Mouse (Mus musculus) retina, postnatal 7 days (tissue): ENCODE measurements at regions not wholly inside any gene's neighbourhood (a gene's known extent, or its start where the extent isn't known, plus 50 kb on each side); places are given as distances from the start of the nearest gene placed in this dataset.

ENCODE experiments used
- DNase-seq: peaks from one replicate; pipeline ENCODE4 v3.0.0-alpha.2; 2012; ENCODE audit warnings: low read depth, low spot score

DNA sequence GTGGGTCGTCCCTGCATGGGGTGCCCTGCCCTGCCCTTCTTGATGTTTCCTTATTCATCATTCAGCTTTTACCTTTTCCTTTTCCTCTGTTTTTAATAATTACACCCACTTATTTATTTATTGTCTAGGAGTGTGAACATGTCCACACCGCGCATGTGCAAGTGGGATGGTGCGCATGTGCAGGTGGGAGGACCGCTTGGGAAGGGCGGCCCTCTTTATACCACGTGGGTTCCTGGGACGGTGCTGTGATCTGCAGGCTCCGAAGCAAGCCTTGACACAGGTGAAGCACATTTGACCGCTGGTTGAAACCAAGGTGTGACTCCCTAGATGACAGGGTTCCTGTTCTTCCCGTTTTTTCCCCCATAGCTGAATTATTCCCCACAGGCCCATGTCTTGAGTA, 60.0 kb downstream of the Syf2 start:
- no peak for DNase-seq

- DNase-seq: no peak
Measured at GRCm38 (mm10) chr4:134993526-134994122, 62.9 kb downstream of the Syf2 start.

DNA sequence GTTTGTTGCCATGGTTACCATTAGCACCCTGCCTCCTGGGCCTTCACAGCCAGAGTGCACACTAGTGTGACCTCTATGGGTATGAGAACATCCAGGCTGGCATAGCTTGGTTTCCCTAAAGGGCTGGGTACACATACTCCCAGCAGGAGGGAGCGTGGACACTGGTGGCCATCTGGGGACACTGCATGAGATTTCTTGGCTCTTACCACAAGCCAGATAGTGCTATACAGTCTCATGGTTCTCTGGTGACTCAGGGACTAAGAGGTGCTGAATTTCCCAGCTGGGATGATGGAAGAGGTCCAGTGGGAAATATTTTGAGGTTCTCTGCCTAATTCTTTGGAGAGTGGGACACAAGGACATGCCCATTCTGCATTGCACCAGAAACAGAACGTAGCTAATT, 63.5 kb downstream of the Syf2 start:
- DNase-seq: no peak

GRCm38 (mm10) chr4:134994648-134995047, 64.0 kb downstream of the Syf2 start:
- no peak for DNase-seq

GRCm38 (mm10) chr4:134995052-134995451, 64.4 kb downstream of the Syf2 start:
- no peak for DNase-seq

DNA sequence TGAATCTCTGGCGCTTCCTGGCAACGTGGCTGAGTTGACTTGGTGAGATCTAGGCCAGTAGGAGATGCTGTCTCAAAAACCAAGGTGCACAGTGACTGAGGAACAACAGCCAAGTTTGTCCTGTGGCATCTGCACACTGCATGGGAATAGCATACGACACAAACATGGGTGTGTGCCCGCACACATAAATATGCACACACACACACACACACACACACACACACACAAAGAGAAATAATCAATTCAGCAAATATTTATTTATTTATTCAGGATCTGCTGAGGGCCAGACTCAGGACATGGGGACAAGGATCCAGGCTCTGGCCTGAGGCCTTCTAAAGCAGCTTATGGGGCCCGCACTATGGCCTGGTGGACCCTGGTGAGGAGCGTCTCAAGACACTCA, 65.4 kb downstream of the Syf2 start:
- DNase-seq: no peak

DNA sequence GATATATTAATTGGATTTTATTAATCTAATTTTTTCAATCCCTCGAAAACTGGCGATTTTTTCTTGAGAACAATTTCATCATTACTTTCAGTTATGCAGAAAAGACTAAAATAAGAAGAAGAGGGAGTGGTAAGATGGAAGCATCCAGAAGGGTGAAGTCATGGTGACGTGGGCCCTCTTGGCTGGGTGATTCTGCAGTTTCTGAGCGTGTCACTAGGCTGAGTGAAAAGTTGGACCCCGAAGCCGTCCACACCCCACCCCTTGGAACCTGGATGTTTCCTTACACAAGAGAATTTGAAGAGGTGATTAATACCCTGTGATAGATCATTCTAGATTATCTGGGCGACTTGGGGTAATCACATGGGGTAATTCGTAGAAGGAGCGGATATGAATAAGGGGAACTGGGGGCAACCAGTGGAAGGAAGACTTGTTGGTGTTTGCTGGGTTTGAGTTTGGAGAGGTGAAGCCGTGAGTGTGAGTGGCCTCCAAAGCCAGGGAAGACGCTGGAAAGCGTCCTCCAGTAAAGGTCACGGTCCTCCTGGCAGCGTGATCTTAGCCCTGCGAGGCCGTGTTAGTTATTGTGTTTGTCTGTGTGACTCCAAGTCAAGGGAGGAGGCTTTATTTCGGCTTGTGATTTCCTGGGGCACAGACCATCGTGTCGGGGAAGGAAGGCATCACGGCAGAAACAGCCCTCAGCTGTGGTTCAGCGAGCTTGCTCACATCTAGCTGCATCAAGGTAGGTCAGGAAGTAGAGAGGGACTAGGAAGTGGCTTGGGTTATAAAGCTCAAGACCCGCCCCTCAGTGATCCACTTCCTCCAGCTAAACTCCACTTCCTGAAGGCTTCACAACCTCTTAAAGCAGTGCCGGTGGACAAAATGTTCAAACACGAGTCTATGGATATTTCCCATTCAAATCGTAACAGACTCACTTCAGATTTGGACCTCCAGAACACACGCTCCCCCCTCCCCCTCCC, 67.0 kb downstream of the Syf2 start:
- no peak for DNase-seq

GRCm38 (mm10) chr4:134998928-134999658, 68.4 kb downstream of the Syf2 start:
- no peak for DNase-seq

GRCm38 (mm10) chr4:135002091-135002925, 71.6 kb downstream of the Syf2 start:
- DNase-seq: no peak

DNA sequence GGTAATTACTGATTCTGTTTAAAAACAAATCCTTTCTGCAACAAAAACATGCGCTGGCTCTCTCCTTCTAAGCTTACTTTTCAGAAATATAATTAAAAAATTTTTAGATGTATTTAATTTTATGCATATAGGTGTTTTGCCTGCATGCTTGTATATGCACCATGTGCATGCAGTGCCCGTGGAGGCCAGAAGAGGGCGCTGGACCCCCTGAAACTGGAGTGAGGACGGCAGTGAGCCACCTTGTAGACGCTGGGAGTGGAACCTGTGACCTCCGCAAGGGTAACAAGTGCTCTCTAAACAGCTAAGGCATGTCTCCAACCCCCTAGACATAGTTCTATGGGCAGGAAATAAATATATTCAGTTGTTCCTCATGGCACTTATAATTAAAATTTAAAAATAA, 80.7 kb downstream of the Syf2 start:
- no peak for DNase-seq

DNA sequence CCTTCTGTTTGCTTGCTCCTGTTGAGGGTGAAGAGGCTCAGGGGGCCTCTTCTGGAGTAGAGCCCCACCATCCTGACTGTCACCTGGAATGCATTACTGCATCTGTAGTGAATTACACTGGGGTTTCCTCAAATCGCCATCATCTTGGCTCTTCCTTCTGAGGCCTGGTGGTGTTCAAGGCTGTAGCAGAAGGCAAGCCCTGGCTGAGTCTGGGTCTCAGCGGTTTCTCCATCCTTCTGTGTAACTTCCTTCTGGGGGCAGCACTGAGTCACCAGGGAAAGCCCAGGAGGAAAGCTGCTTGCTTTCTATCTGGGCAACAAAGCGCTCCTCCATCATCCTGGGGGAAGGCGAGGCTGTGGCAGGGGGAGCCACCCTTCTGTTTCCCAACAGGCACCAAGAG, 82.2 kb downstream of the Syf2 start:
- DNase-seq: no peak

DNA sequence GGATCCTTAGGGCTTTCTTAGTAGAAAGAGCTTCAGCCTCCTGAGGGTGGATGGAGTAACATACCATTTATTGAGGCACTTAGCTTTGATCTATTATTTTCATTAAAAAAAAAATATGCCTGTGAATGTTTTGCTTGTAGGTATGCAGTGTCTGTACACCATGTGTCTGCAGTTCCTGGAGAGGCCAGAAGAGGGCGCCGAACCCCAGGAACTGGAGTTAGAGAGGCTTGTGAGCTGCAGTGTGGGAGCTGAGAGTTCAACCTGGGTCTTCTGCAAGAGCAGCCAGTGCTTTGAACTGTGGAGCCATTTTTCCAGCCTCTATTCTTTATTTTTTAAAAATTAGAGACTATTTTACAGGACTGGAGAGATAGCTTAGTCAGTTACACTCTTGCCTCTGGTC, 83.2 kb downstream of the Syf2 start:
- no peak for DNase-seq

DNA sequence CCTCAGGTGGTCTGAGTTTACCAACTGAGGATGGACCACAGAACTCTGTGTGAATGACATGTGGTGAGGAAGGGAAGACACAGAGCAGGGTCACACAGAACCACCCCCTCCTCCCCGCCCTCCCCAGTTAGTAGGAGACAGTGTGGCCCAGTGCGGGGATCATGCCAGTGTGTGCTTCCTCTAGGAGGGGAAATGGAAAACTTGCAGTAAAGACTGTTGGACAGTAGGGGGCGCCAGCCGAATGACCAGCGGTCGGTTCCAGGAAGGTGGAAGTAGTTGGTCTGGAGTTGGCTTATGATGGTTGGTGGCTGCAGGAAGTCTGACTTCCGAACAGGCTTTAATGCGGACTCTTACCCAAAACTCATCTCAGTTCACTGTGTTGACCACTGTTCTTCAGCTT, 87.3 kb downstream of the Syf2 start:
- DNase-seq: no peak

GRCm38 (mm10) chr4:135019120-135019519, 88.4 kb downstream of the Syf2 start:
- no peak for DNase-seq

DNA sequence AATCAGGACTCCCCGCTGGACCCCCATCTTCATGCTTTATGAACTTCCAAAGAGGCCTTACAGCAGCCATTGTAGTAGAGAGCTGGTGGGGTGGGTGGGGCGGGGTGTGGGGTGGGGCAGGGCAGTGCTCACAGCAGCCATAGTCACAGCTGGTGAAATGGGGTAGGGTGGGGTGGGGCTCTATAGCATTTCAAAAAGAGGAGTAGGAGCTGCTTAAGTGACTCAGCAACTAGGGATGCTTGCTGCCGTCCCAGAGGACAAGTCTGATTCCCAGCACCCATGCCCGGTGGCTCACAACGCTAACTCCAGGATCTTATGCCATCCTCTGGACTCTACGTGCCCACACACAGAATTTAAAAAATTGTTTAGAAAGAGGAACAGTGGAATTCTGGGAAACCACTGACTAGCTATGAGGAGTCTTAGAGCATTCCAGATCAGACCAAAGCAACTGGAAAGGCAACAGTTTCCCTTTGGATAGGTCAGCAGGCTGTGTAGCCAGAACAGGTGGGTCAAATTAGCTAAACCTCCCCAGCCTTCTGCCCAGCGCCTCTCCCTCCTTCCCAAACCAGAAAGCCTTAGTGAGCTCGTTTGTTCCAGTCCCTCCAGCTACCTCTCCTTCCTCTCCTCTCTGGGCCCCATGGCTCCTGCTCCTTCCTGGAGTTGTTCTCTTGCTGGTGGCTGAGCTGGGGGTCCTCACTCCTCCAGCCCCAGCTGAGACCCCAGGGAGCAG, 89.7 kb downstream of the Syf2 start:
- DNase-seq: no peak

- no peak for DNase-seq
Measured at GRCm38 (mm10) chr4:135023200-135023599, 92.5 kb downstream of the Syf2 start.

DNA sequence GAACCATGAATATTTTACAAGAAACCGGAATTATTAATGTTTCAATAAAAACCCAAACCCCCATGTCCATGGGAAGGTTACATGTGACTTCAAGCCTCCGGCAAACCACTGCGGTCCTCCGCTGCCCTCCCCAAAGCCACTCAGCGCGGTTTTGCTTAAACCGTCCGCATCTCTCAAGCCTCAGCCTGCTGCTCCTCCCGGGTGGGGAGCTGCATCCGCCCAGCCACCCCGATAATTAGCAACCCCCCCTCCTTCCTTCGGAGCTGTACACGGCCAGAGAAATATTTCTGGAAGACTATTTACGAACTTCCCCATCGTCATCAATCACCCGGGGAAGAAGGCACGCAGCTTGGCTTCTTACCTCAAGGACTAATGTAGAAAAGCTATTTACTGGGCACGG, 94.7 kb upstream of the Runx3 start:
- DNase-seq: no peak

- no peak for DNase-seq
Measured at GRCm38 (mm10) chr4:135027136-135027535, 93.3 kb upstream of the Runx3 start.

DNA sequence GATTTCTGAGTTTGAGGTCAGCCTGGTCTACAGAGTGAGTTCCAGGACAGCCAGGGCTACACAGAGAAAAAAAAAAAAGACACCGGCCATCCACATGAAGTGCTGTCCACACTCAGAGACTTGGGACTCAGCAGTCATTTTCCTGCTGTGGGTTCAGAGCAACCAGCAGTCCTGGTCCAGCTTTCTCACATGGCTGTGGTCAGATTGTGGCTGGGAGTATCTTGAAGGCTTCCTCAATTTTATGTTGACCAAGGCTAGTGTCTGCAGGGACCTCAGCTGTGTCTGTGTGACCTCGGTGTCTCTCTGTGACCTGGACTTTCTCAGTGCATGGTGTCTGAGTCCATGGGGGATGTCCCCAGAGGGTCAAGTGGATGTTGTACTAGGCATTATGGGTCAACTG, 90.7 kb upstream of the Runx3 start:
- no peak for DNase-seq

GRCm38 (mm10) chr4:135032461-135032860, 88.0 kb upstream of the Runx3 start:
- no peak for DNase-seq

DNA sequence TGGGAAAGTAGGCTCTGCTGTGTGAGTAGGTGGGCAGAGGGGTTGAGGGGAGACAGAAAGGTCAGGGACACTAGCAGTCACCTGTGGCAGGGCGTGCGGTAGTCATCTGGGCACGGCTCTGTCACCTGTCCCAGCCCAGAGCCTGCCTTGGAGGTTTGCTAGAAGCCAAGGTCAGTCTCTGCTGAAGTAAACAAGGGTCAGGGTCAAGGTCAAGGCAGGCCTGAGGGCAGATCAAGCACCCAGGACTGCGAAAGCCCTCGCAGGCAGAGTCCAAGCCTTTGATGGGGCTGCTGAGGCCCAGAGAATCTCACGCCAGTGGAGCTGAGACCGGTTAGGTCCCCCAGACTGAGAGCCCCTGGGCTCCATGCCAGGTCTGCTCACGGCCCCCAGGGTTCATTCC, 87.2 kb upstream of the Runx3 start:
- no peak for DNase-seq
